Mouse (Mus musculus) c-Kit-positive CD71-positive TER-119-negative erythroid progenitor cells, embryonic 14.5 days (primary cell): ENCODE results near the gene Lep.

Source experiments
- DNase-seq: peaks from one replicate; pipeline ENCODE4 v3.0.0-alpha.2; 2013; ENCODE audit warnings: low read depth

Lep gene

DNA sequence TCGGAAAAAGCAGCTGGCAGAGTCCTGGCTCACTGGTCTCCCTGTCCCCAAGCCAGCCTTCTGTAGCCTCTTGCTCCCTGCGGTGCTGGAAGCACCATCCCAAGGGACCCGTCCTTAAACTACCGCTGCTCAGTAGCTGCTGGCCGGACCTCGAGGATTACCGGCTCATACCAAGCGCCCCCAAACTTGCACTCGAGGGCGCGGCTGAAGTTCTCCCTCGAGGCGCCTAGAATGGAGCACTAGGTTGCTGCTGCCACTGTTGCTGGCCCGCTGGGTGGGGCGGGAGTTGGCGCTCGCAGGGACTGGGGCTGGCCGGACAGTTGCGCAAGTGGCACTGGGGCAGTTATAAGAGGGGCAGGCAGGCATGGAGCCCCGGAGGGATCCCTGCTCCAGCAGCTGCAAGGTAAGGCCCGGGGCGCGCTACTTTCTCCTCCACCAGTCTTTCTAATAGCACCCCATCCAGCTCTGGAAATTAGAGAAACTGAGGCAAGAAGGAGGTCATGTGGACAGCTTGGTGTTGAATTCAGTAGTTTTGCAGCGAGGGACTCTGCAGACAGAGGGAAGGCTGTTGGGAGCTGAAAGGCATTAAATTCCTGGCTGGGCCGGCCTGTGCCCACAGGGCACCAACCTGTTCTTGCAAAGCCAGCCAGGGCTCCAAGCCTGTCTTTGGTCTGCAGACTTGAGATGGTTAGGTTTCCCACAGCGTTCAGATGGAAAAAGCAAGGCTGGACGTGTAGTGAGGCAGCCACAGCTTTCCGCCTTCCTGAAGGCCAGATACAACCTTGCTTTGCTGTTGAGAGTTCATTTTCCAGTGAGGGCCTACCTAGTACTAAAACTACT is at the start of gene Lep:
TSS of gene Lep (plus strand) at position 375 of the 840 bp plus-strand sequence.
- DNase-seq, result no peak

GRCm38 (mm10) chr6:29011651-29012050 is 48.4 kb upstream of the Lep start:
- DNase-seq, result no peak

DNA sequence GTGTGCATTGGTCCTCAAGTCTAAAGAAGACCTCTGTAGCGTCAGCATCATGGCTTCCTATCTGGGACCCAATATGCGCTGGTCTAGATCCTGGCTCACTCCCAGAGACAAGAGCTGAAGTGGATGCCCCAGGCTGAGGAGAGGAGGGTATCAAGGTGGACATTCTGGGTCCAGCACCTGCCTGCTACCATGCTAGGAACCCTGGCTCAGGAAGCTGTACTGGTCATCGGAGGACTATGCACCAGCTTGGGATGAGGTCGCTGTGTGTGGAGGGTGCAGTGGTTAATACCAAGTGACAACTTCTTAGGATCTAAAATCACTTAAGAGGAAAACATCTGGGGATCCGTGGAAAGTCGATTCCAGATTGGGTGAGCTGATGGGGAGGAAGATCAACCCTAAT is 46.8 kb upstream of the Lep start:
- no peak for DNase-seq

DNA sequence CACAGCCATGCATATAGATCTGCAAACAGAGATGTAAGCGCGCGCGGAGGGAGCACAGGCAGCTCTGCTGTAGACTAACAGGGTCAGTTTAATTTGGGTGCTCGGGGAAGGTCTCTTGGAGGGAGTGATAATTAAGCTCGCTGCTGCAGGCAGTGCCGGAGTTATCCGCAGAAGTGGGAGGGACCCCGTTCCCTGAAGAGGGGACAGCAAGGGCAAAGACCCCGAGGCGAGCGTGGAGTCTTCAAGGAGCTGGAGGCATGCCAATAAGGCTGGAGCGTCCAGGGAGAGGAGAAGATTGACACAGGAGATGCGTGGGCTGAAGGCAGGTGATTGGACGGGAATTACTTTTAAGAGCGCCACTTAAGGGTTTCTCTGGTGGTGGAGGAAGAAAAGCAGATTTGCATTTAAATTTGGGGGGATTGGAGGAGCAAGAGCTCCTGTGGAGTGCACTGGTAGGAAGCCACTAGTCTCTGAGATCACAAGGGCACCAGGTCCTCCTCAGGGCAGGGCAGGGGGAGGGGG is 43.1 kb upstream of the Lep start:
- no peak for DNase-seq

DNA sequence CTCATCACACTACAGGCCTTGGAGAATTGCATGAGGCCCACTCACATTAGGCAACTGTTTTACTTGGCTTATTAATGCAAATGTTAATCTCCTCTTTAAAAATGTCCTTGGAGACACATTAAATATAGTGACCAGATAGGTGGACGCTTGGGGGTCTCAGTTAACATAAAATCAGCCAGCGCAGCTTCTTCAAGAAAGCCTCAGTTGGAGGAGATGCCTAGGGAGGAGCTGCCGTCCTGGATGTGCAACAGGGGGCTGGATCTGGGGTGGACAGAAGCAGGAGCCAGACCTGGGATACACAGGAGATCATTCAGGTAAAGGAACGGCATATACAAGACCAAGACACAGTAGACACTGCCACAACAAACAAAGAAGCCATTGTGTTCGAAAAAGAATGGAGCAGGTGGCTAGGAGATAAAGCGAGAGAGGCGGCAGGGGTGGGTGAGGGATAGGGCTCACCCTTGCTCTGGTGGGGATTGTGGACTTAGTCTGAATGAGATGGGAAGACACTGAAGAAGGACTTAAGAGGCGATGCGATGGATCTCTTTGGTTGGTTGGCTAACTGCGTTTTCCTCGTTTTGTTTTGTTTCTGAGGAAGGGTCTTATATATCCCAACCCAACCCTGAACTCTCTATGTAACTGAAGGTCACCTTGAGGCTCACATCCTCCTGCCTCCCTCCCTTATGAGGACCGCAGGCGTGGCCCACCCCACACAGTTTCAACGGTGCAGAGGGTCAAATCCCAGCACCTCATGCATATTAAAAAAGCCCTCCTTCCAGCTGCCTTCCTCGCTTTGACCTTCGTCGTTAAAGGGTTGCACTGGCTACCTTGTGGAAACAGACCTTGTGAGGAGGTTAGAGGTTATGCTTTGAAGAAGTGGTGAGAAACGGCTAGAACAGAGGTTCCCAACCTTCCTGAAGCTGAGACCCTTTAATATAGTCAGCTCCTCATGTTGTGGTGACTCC is 40.0 kb upstream of the Lep start:
- DNase-seq, result no peak

DNA sequence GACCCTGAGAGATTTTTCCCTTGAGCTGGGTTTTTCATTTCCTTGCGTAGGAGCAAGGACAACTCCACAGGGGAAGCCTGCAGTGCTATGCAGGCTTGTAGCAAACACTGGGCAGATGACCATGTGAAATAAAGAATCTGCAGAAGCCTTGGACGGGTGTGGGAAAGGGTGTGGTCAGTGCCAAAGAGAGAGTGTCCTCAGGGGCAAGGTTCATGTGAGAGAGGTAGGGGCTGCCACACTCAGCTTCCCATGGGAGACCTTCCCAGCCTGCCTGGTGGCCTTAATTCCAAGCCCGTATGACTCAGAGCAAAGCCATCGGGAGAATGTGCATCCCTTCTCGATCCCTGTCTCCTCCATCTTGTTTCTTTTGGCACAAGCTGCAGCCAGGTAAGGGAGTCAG is 39.1 kb upstream of the Lep start:
- DNase-seq, result no peak

DNA sequence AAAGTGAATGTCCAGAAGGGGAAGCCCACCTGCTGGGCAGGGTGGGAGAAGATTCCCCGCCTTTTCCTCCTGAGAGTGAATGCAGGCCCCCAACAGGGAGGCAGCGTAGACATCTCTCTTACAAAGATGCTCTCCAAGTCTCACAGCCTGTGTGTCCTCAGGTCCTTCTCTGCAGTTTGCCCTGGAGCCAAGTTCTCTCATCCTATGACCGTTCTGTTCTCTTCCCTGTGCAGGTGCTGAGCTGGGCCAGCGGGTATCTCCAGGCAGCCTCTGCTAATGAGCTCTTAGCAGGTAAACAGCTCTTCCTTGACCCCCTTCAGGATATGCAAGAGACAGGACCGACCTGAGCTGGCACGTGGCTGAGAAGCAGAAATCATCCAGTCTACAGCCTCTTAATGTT is 38.5 kb upstream of the Lep start:
- no peak for DNase-seq

DNA sequence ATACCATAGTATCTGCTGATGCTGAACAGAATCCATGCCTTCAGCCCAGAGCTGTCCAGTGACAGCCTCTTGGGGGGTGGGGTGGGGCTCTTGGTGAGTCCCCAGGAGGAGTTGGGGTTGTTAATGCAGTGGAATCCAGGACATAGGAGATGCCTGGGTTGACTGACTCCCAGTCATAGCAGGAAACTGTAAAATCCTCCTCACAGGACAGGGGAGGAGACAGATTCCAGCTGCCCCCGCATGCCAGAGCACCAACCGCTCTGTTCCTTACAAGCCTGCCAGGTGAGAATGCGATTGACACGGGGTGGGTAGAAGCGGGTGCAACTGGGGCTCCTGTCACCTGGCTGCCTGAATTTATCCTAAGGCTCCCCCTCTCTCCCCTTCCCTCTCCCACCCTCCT is 37.9 kb upstream of the Lep start:
- no peak for DNase-seq

DNA sequence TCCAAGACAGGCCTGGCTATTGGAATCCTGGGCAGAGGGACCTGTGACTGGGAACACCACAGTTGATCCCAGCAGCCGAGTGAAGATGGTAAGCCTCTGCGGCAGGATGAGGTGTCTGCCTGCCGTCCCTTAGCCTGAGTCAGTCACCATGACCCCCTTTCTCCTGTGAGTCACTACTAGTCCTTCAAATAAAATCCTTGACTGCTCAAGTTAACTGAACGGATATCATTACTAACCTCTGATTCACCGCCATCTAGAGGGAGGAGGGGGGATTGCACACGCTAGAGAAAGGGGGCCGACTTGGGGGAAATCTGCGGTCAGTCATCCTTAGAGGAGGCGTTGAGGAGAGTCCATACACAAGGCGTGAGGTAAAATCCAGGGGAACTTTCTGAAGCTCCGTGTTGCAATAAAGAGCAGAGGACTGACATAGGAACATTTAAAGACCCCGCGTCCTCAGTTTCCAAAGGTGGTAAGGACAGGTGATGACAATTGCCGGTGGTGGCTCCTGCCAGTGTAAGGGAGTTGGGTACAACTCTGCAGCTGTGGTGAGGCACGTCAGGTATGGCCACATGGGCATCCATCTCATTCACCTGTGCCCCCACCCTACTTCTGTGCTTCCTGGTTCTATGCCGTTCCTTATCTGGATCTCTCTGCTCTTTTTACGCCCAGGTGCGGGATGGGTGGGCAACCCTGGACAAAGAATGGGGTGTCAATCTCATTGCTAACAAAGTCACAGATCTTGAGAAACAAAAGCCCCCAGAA is 36.6 kb upstream of the Lep start:
- peak; percentile 30 for DNase-seq

DNA sequence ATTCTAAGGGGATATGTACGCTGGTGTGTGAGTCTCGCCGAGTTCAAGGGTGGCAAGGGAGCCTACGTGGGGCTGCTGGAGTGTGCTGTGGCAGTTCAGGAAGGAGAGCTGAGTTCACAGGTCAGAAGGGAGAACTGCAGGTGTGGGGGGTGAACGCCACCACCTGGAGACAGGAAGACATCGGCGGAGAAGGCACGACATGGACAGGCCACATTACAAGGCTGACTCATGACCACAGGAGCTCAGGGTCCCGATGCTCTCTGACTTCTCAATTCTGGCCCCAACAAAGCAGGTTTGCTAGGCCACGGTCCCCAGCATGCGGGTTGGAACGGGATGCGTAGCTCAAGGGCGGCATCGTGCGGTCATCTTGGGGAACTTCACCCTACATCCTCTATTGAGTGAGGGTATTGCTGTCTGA is 36.0 kb upstream of the Lep start:
- DNase-seq, result peak; percentile 40

- DNase-seq, result no peak
Measured at GRCm38 (mm10) chr6:29025796-29026482, 34.1 kb upstream of the Lep start.

GRCm38 (mm10) chr6:29026766-29027165 is 33.3 kb upstream of the Lep start:
- DNase-seq, result no peak

- DNase-seq, result no peak
Measured at GRCm38 (mm10) chr6:29028129-29028528, 31.9 kb upstream of the Lep start.

GRCm38 (mm10) chr6:29029521-29029920 is 30.5 kb upstream of the Lep start:
- no peak for DNase-seq

DNA sequence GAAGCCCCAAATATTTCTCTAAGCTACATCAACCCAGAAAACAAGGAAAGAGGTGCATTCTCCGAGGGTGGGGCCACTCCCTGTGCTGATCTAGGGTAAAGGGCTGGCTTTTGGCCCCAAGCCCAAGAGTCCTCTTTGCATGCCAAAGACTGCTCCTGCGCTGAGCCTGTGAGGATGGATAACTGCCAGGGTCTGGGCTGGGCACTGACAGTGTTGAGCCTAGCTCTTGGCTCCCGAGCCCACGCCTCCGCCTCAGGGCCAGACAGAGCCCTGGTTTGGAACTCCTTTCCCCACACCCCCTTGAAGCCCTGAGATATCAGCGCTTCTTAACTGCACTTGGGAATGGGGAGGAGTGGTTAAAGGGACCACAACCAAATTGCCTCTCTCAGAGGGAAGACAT is 28.8 kb upstream of the Lep start:
- no peak for DNase-seq

- no peak for DNase-seq
Measured at GRCm38 (mm10) chr6:29031704-29032310, 28.2 kb upstream of the Lep start.

DNA sequence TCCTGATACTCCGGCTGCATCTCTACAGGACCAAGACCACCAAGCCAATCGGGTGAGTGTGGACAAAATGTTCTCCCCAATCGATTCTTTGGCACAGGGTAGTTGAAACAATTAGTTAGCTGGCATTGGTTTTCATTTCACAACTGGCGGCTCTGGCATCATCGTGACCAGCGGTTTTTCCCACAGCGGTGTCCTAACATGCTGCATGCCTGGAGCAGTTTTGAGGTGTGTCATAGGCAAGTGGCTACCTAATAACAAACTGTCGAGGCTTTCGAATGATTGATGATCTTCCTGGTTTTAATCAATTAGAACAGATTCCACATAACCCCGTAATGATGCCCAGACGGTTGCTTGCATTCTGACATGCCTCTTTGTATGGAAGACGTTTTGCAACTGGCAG is 27.6 kb upstream of the Lep start:
- DNase-seq, result no peak

DNA sequence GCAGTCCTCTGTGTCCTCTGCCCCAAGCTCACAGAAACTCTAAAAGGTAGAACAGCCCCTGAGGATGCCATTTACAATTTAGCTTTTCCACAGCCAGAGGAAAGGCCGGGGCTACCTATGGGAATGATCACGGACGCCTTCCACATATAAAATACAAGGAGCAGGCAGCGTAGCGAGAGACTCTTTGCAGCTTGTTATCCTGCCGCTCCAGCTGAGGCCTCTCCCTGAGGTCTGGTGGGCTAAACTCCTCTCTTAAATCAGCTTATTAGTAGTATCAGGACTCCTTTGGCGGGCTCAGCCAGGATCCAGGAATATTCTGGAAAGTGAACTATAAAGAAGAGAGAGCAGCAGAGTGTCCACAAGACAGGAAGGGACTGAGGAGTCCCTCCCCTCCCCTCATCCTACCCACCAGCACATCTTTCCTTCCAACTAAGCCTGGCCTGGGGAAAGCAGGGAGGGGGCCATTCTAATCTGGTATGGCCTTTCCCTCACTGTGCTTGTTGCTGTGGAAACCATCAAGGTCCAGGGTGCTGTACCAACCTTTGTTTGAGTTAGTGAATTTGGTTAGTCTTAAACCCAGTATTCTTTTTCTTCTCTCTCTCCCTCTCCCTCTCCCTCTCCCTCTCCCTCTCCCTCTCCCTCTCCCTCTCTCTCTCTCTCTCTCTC is 25.9 kb upstream of the Lep start:
- DNase-seq, result no peak

DNA sequence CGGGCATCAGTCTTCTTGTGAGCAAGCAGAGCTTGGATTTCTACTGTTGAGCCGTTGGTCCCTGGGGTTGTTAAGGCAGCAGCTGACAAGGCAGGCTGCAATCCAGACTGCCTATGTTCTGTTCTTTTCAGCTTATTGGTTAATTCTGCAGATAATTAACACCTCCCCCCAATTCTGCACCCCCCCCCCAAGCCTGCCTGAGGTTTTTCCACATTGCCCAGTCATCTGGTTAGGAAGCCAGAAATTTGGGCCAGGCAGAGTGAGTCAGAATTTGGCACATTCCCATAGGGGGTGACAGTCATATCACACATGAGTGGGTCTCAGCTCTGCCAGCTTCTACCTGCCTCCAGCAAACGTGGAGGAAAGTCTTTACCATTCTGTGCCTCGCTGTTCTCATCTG is 23.3 kb upstream of the Lep start:
- no peak for DNase-seq

- no peak for DNase-seq
Measured at GRCm38 (mm10) chr6:29040266-29040665, 19.8 kb upstream of the Lep start.
